ENCODE assay signal across 29 mouse cellular contexts in the genomic region with DNA sequence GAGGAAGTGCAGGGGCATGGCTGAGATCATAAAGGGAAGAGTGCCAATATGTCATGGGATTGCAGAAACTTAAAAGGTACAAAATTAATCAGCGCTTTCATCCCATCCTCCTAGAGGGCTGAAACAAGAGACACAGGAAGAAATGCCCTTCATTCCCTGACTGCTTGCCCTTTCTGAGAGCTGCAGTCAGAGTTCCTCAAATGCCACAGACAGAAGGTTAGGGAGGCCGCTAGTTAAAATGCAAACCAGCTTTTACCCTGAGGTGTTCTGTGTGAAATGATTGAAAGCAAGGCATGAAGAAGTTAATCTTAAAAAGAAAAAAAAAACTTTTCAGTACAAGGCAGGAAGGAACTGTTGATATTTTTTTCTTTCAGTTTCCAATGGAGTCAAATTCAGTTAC.
A peak's percentile ranks its signal among the peaks of the same experiment; 100 is the strongest.
DNase-seq lines count a peak whose midpoint lies in the region; ATAC-seq lines count a peak whose summit lies in the region.
"Had no signal": no experiment of that assay in that cellular context is flagged by ENCODE, and none has a peak within 500 bp of the region (broad histone marks: within the 10 kb centered on the region; RNA-seq: fewer than 3 reads in every experiment).

No protein-coding gene starts in this region.

- ATAC-seq in kidney, embryonic 16.5 days (ENCODE audit: low FRiP score, low TSS enrichment), result 0 out of 2 replicates have a peak, but pooled peaks have one; percentile 54
- ATAC-seq: forebrain, postnatal 0 days; hindbrain, postnatal 0 days; intestine, embryonic 16.5 days had no signal

- peak overlapping the region; percentile 61; the same call in 1 of the 2 replicates for H3K27ac ChIP-seq in kidney, embryonic 16.5 days (ENCODE audit: low read length)
- H3K27ac ChIP-seq: embryonic facial prominence, embryonic 15.5 days; forebrain, embryonic 12.5 days; heart, adult 2 months; heart, embryonic 13.5 days; hindbrain, postnatal 0 days; layer of hippocampus, adult 2 months; left cerebral cortex, adult 2 months; limb, embryonic 12.5 days; liver, embryonic 15.5 days; lung, embryonic 15.5 days; neural tube, embryonic 13.5 days had no signal

- H3K4me2 ChIP-seq in kidney, embryonic 16.5 days (replicated peaks; ENCODE audit: low read depth, low read length), result no peak overlapping the region
- H3K4me2 ChIP-seq: embryonic facial prominence, embryonic 15.5 days; forebrain, embryonic 12.5 days; heart, embryonic 13.5 days; limb, embryonic 12.5 days; liver, embryonic 15.5 days; lung, embryonic 15.5 days; midbrain, embryonic 11.5 days; neural tube, embryonic 13.5 days had no signal

- peak; percentile 0 for DNase-seq in embryo, embryonic 11 days
- DNase-seq in embryo, embryonic 9.5 days (ENCODE audit: extremely low spot score), result no peak
- DNase-seq in kidney, adult 18-20 months, result peak; percentile 24
- peak; percentile 39 to 67 for DNase-seq in kidney, postnatal 36 days
- DNase-seq in urinary bladder, postnatal 36 days (ENCODE audit: low spot score in 2 of 2), result no peak
- DNase-seq in spleen, adult 18-20 months, result no peak
- DNase-seq in yolk sac, embryonic 10.5 days (ENCODE audit: low spot score), result no peak
- DNase-seq: adrenal gland, adult 8-10 months; cerebellum, adult 2 months; cerebellum, postnatal 25 days; forebrain, postnatal 0 days; gastrocnemius, postnatal 36 days; heart, adult 2 months; heart, postnatal 10 days; thymus, postnatal 4 days had no signal

- H3K9ac ChIP-seq in kidney, embryonic 16.5 days (replicated peaks; ENCODE audit: low read length), result no peak overlapping the region
- H3K9ac ChIP-seq: embryonic facial prominence, embryonic 15.5 days; forebrain, embryonic 12.5 days; forebrain, postnatal 0 days; heart, embryonic 13.5 days; limb, embryonic 12.5 days; liver, embryonic 15.5 days; lung, embryonic 15.5 days; neural tube, embryonic 13.5 days had no signal

- 59% methylated on average over 2 of the region's 2 CpGs for WGBS in kidney, embryonic 16.5 days

- H3K36me3 ChIP-seq in kidney, embryonic 16.5 days (ENCODE audit: insufficient read depth, low read length), result no peaks in the 10 kb centered on the region
- H3K36me3 ChIP-seq: embryonic facial prominence, embryonic 15.5 days; forebrain, embryonic 12.5 days; heart, embryonic 13.5 days; limb, embryonic 12.5 days; liver, embryonic 15.5 days; lung, embryonic 15.5 days; neural tube, embryonic 13.5 days had no signal

- H3K27me3 ChIP-seq in kidney, embryonic 16.5 days (ENCODE audit: insufficient read depth, low read length), result no peaks in the 10 kb centered on the region
- H3K27me3 ChIP-seq: CH12.LX; embryonic facial prominence, embryonic 15.5 days; forebrain, embryonic 12.5 days; heart, embryonic 13.5 days; limb, embryonic 12.5 days; liver, embryonic 15.5 days; lung, embryonic 15.5 days; neural tube, embryonic 13.5 days had no signal

- no peaks in the 10 kb centered on the region for H3K9me3 ChIP-seq in kidney, embryonic 16.5 days (ENCODE audit: low read length)
- H3K9me3 ChIP-seq: embryonic facial prominence, embryonic 15.5 days; forebrain, embryonic 12.5 days; heart, embryonic 13.5 days; limb, embryonic 12.5 days; liver, embryonic 15.5 days; lung, embryonic 15.5 days; neural tube, embryonic 13.5 days had no signal

- no peaks in the 10 kb centered on the region for H3K4me1 ChIP-seq in kidney, embryonic 16.5 days (ENCODE audit: insufficient read depth, low read length)
- H3K4me1 ChIP-seq: embryonic facial prominence, embryonic 15.5 days; forebrain, embryonic 12.5 days; heart, embryonic 13.5 days; limb, embryonic 12.5 days; liver, embryonic 15.5 days; lung, embryonic 15.5 days; neural tube, embryonic 13.5 days had no signal

- no peak overlapping the region for H3K4me3 ChIP-seq in kidney, embryonic 16.5 days (ENCODE audit: low read length)
- H3K4me3 ChIP-seq: embryonic facial prominence, embryonic 15.5 days; forebrain, embryonic 12.5 days; heart, adult 2 months; heart, embryonic 13.5 days; layer of hippocampus, adult 2 months; left cerebral cortex, adult 2 months; limb, embryonic 12.5 days; liver, embryonic 15.5 days; lung, embryonic 15.5 days; neural tube, embryonic 13.5 days had no signal

Comparison
In these comparisons a context has a peak if more than half of its experiments do, and no peak if none do; other contexts are left out.
1. DNase-seq: peak in embryo, embryonic 11 days (single experiment), kidney, adult 18-20 months (single experiment) and kidney, postnatal 36 days (2 of 2); none in embryo, embryonic 9.5 days (single experiment), urinary bladder, postnatal 36 days (0 of 2), spleen, adult 18-20 months (0 of 2) and yolk sac, embryonic 10.5 days (single experiment).